Mouse (Mus musculus): ENCODE data around the gene Vmn1r137.
"Not testable (repeated sequence)": the region's sequence is repeated elsewhere in the genome, so short reads cannot be mapped to it uniquely, and the experiment has no call there.

The Vmn1r137 gene

GRCm38 (mm10) chr7:21994287-21994686 lies at the start of gene Vmn1r137:
Vmn1r137 (plus strand) TSS chr7:21994587.
- not testable (repeated sequence) for DNase-seq (ENCODE audit: low spot score)

GRCm38 (mm10) chr7:22028797-22029196 lies 34.4 kb downstream of the Vmn1r137 start, which contains the start of gene Vmn1r138:
Vmn1r138 (minus strand) TSS chr7:22028897.
- DNase-seq (ENCODE audit: low spot score): not testable (repeated sequence)
